Mouse (Mus musculus) kidney, postnatal 25 days (tissue): ENCODE measurements around the gene Foxp4.
A peak's percentile ranks its signal among the peaks of the same experiment; 100 is the strongest.

Source experiments
- DNase-seq, 2 experiments: peaks; one replicate each; pipeline ENCODE4 v3.0.0; 2021; ENCODE audit warnings: mixed read lengths in 2 of 2

Gene Foxp4

GRCm38 (mm10) chr17:47924383-47925339 lies at the start of gene Foxp4:
Foxp4 (minus strand) TSS chr17:47924645.
- DNase-seq = peak; percentile 85 to 92

- DNase-seq = peak; percentile 77 to 86
Observed at GRCm38 (mm10) chr17:47973563-47974472, 49.4 kb upstream of the Foxp4 start.

- DNase-seq = no peak
Observed at GRCm38 (mm10) chr17:47965885-47966505, 41.5 kb upstream of the Foxp4 start.

GRCm38 (mm10) chr17:47958046-47958790 lies 33.8 kb upstream of the Foxp4 start:
- DNase-seq = peak; percentile 44 to 70

GRCm38 (mm10) chr17:47956486-47956885 lies 32.0 kb upstream of the Foxp4 start:
- DNase-seq = no peak

- DNase-seq = no peak
Observed at GRCm38 (mm10) chr17:47955054-47955741, 30.8 kb upstream of the Foxp4 start.

GRCm38 (mm10) chr17:47953231-47953630 lies 28.8 kb upstream of the Foxp4 start:
- DNase-seq = no peak

- peak; percentile 24 to 69 for DNase-seq
Observed at GRCm38 (mm10) chr17:47952368-47953081, 28.1 kb upstream of the Foxp4 start.

GRCm38 (mm10) chr17:47951452-47951851 lies 27.0 kb upstream of the Foxp4 start:
- DNase-seq = no peak

GRCm38 (mm10) chr17:47950831-47951230 lies 26.4 kb upstream of the Foxp4 start:
- no peak for DNase-seq

- DNase-seq = no peak
Observed at GRCm38 (mm10) chr17:47949441-47949840, 25.0 kb upstream of the Foxp4 start.

GRCm38 (mm10) chr17:47948753-47949152 lies 24.3 kb upstream of the Foxp4 start:
- DNase-seq = no peak

GRCm38 (mm10) chr17:47946921-47947420 lies 22.5 kb upstream of the Foxp4 start:
- DNase-seq = no peak

- DNase-seq = no peak
Observed at GRCm38 (mm10) chr17:47946111-47946510, 21.7 kb upstream of the Foxp4 start.

GRCm38 (mm10) chr17:47943103-47943870 lies 18.8 kb upstream of the Foxp4 start:
- no peak for DNase-seq

GRCm38 (mm10) chr17:47942008-47942407 lies 17.6 kb upstream of the Foxp4 start:
- DNase-seq = no peak

GRCm38 (mm10) chr17:47938839-47939238 lies 14.4 kb upstream of the Foxp4 start:
- no peak for DNase-seq

- DNase-seq = no peak
Observed at GRCm38 (mm10) chr17:47937926-47938600, 13.6 kb upstream of the Foxp4 start.

- DNase-seq = no peak
Observed at GRCm38 (mm10) chr17:47936591-47936990, 12.1 kb upstream of the Foxp4 start.
